Mouse (Mus musculus): Measurements from ENCODE around the gene Plekha1. TPM values are rescaled to one million over a fixed set of nuclear protein-coding genes. Genes with fewer than 3 reads are reported as not detected.
A peak's percentile ranks its signal among the peaks of the same experiment; 100 is the strongest.

Gene Plekha1
- total RNA-seq, 4 experiments from 2014 or later, result 23.5 to 45.4 (median 33.9) TPM

GRCm38 (mm10) chr7:130922981-130923731 lies 57.6 kb downstream of the Plekha1 start:
- peak; percentile 59 for DNase-seq

- no peak for DNase-seq
These were observed 64.8 kb downstream of the Plekha1 start for GRCm38 (mm10) chr7:130930401-130930800.

- DNase-seq, result no peak
These were observed 67.4 kb downstream of the Plekha1 start for GRCm38 (mm10) chr7:130932921-130933320.

- no peak for DNase-seq
These were observed 69.1 kb downstream of the Plekha1 start for GRCm38 (mm10) chr7:130934654-130935053.

- no peak for DNase-seq
These were observed 69.9 kb downstream of the Plekha1 start for GRCm38 (mm10) chr7:130935421-130935792.

GRCm38 (mm10) chr7:130935793-130936471 lies 70.4 kb downstream of the Plekha1 start, which contains the start of gene Htra1:
Htra1 (plus strand) TSS chr7:130936111.
- DNase-seq, result peak; percentile 76

GRCm38 (mm10) chr7:130936472-130936951 lies 71.0 kb downstream of the Plekha1 start:
- DNase-seq, result no peak

GRCm38 (mm10) chr7:130937266-130937841 lies 71.8 kb downstream of the Plekha1 start:
- no peak for DNase-seq

GRCm38 (mm10) chr7:130938005-130938404 lies 72.4 kb downstream of the Plekha1 start:
- no peak for DNase-seq

- no peak for DNase-seq
These were observed 73.3 kb downstream of the Plekha1 start for GRCm38 (mm10) chr7:130938896-130939295.

- no peak for DNase-seq
These were observed 75.2 kb downstream of the Plekha1 start for GRCm38 (mm10) chr7:130940733-130941132.

- DNase-seq, result no peak
These were observed 77.8 kb downstream of the Plekha1 start for GRCm38 (mm10) chr7:130943280-130943895.

- no peak for DNase-seq
These were observed 79.4 kb downstream of the Plekha1 start for GRCm38 (mm10) chr7:130944766-130945475.

GRCm38 (mm10) chr7:130945730-130946129 lies 80.2 kb downstream of the Plekha1 start:
- DNase-seq, result no peak

- DNase-seq, result no peak
These were observed 80.7 kb downstream of the Plekha1 start for GRCm38 (mm10) chr7:130946303-130946702.

- DNase-seq, result no peak
These were observed 83.1 kb downstream of the Plekha1 start for GRCm38 (mm10) chr7:130948563-130949208.

- no peak for DNase-seq
These were observed 83.8 kb downstream of the Plekha1 start for GRCm38 (mm10) chr7:130949331-130949751.

- DNase-seq, result no peak
These were observed 84.9 kb downstream of the Plekha1 start for GRCm38 (mm10) chr7:130950482-130950881.

- no peak for DNase-seq
These were observed 85.4 kb downstream of the Plekha1 start for GRCm38 (mm10) chr7:130951004-130951403.

- DNase-seq, result no peak
These were observed 87.8 kb downstream of the Plekha1 start for GRCm38 (mm10) chr7:130953376-130953775.

- no peak for DNase-seq
These were observed 88.6 kb downstream of the Plekha1 start for GRCm38 (mm10) chr7:130954177-130954601.

- no peak for DNase-seq
These were observed 93.0 kb downstream of the Plekha1 start for GRCm38 (mm10) chr7:130958551-130958950.

Measured in adrenal gland, adult 8-10 months (tissue).